Mouse (Mus musculus) stomach, embryonic 16.5 days (tissue): ENCODE data around the gene Eif2a. TPM values are rescaled to one million over a fixed set of nuclear protein-coding genes. Genes with fewer than 3 reads are reported as not detected.

Source experiments
- ATAC-seq: fragments of 200-750 bp; cut with Nextera tagmentation; 2 replicates; pipeline ENCODE4 v1.8.0; 2017; ENCODE audit warnings: moderate number of reproducible peaks, moderate TSS enrichment; ENCODE audit not compliant: insufficient read depth, low FRiP score
- H3K27ac ChIP-seq: fragments of 300-500 bp; sonication (generic); 2 replicates; pipeline ENCODE4 v1.5.1; 2014; ENCODE audit warnings: low read length
- H3K27me3 ChIP-seq: fragments of 300-500 bp; sonication (generic); 2 replicates; pipeline ENCODE4 v1.6.1; 2014; ENCODE audit warnings: low read length, control low read depth, mixed read lengths; ENCODE audit not compliant: control insufficient read depth, insufficient read depth
- H3K36me3 ChIP-seq: fragments of 300-500 bp; sonication (generic); 2 replicates; pipeline ENCODE4 v1.6.1; 2014; ENCODE audit warnings: low read length; ENCODE audit not compliant: control insufficient read depth, insufficient read depth
- H3K4me1 ChIP-seq: fragments of 300-500 bp; sonication (generic); 2 replicates; pipeline ENCODE4 v1.6.1; 2014; ENCODE audit warnings: low read length, control low read depth, mixed read lengths; ENCODE audit not compliant: control insufficient read depth, insufficient read depth
- H3K4me2 ChIP-seq: fragments of 300-500 bp; sonication (generic); 2 replicates; pipeline ENCODE4 v1.6.1; 2014; ENCODE audit warnings: low read depth, low read length, mixed read lengths
- H3K4me3 ChIP-seq: fragments of 300-500 bp; sonication (generic); replicated peaks from 2 replicates; pipeline ENCODE4 v1.5.1; 2014; ENCODE audit warnings: mild to moderate bottlenecking, low read length
- H3K9ac ChIP-seq: fragments of 300-500 bp; sonication (generic); 2 replicates; pipeline ENCODE4 v1.6.1; 2014; ENCODE audit warnings: low read length
- H3K9me3 ChIP-seq: fragments of 300-500 bp; sonication (generic); replicated peaks from 2 replicates; pipeline ENCODE4 v1.6.1; 2016; ENCODE audit warnings: low read length, control low read depth; ENCODE audit not compliant: control insufficient read depth
- WGBS: fragments of 180-500 bp; shearing (Covaris S2); extraction: QIAGEN DNeasy Blood & Tissue Kit; methylation state at CpG from one replicate; pipeline ENCODE4 v1.1.7; 2014; 5-methylcytosine and 5-hydroxymethylcytosine counted together
- polyA plus RNA-seq: library from polyadenylated mRNA; unstranded; fragments of >200 nt; fragmentation: Nextera tagmentation; extraction: Ambion mirVana; gene quantifications from 2 replicates; pipeline ENCODE4 v1.2.1, GENCODE M21; 2015

The Eif2a gene
- polyA plus RNA-seq = 47.5 and 51.3 TPM in 2 replicates

- H3K27me3 ChIP-seq = no peaks in the 10 kb centered on the region
Measured at GRCm38 (mm10) chr3:58525652-58526407, at the start of gene Eif2a, which contains the start of gene Serp1. Gene Eif2a (plus strand): TSS chr3:58525821. Gene Serp1 (minus strand): TSS chr3:58525892.

GRCm38 (mm10) chr3:58478755-58479455, 46.7 kb upstream of the Eif2a start:
- H3K9me3 ChIP-seq = no peaks in the 10 kb centered on the region
- no peak overlapping the region for H3K27ac ChIP-seq
- no peaks in the 10 kb centered on the region for H3K27me3 ChIP-seq
- WGBS = 78% methylated on average over 2 of the region's 2 CpGs
- no peak for ATAC-seq
- no peak overlapping the region for H3K4me2 ChIP-seq
- H3K4me1 ChIP-seq = no peaks in the 10 kb centered on the region
- no peaks in the 10 kb centered on the region for H3K36me3 ChIP-seq
- H3K4me3 ChIP-seq = no peak overlapping the region
- no peak overlapping the region for H3K9ac ChIP-seq

More at GRCm38 (mm10) chr3:58525652-58526407, at the start of gene Eif2a, which contains the start of gene Serp1:
- Histone ChIP-seq H3K36me3 (peaks cover 9% of the 10 kb centered on the region; the same call in 1 of the 2 replicates), H3K4me1 (peaks cover 8% of the 10 kb centered on the region), H3K9ac (peak within 1 kb of the TSS; percentile 98), H3K9me3 (no peaks in the 10 kb centered on the region), H3K4me2 (peak within 1 kb of the TSS; percentile 86), H3K4me3 (peak within 1 kb of the TSS; percentile 98), H3K27ac (peak within 1 kb of the TSS; percentile 92)
- under 1% methylated on average over 57 of the region's 57 CpGs for WGBS
- ATAC-seq = peak; percentile 100

GRCm38 (mm10) chr3:58485883-58486282, 39.7 kb upstream of the Eif2a start:
- no peaks in the 10 kb centered on the region for H3K27me3 ChIP-seq
- H3K4me1 ChIP-seq = no peaks in the 10 kb centered on the region
- H3K4me3 ChIP-seq = no peak overlapping the region
- no peaks in the 10 kb centered on the region for H3K36me3 ChIP-seq
- H3K9ac ChIP-seq = no peak overlapping the region
- H3K4me2 ChIP-seq = no peak overlapping the region
- no peak for ATAC-seq
- H3K27ac ChIP-seq = no peak overlapping the region
- H3K9me3 ChIP-seq = 0 out of 2 replicates have a peak, but pooled peaks cover 3% of the 10 kb centered on the region
- WGBS = 68% methylated on average over 7 of the region's 7 CpGs

- Histone ChIP-seq H3K36me3 (no peaks in the 10 kb centered on the region), H3K4me1 (no peaks in the 10 kb centered on the region), H3K9me3 (0 out of 2 replicates have a peak, but pooled peaks cover 3% of the 10 kb centered on the region), H3K9ac (no peak overlapping the region), H3K4me2 (no peak overlapping the region), H3K27ac (no peak overlapping the region), H3K27me3 (no peaks in the 10 kb centered on the region), H3K4me3 (no peak overlapping the region)
- ATAC-seq = no peak
- WGBS = 75% methylated on average over 3 of the region's 3 CpGs
Measured at GRCm38 (mm10) chr3:58487121-58487520, 38.5 kb upstream of the Eif2a start.

GRCm38 (mm10) chr3:58487999-58488775, 37.4 kb upstream of the Eif2a start:
- Histone ChIP-seq H3K4me2 (no peak overlapping the region), H3K9me3 (0 out of 2 replicates have a peak, but pooled peaks cover 3% of the 10 kb centered on the region), H3K36me3 (no peaks in the 10 kb centered on the region), H3K4me3 (no peak overlapping the region), H3K27me3 (no peaks in the 10 kb centered on the region), H3K9ac (no peak overlapping the region), H3K27ac (no peak overlapping the region), H3K4me1 (no peaks in the 10 kb centered on the region)
- 76% methylated on average over 7 of the region's 8 CpGs for WGBS
- no peak for ATAC-seq

- no peak overlapping the region for H3K27ac ChIP-seq
- WGBS = 67% methylated on average over 7 of the region's 7 CpGs
- H3K9ac ChIP-seq = no peak overlapping the region
- no peak overlapping the region for H3K4me3 ChIP-seq
- H3K4me1 ChIP-seq = no peaks in the 10 kb centered on the region
- H3K27me3 ChIP-seq = no peaks in the 10 kb centered on the region
- H3K4me2 ChIP-seq = no peak overlapping the region
- no peaks in the 10 kb centered on the region for H3K36me3 ChIP-seq
- 0 out of 2 replicates have a peak, but pooled peaks cover 3% of the 10 kb centered on the region for H3K9me3 ChIP-seq
- ATAC-seq = no peak
Measured at GRCm38 (mm10) chr3:58490787-58491186, 34.8 kb upstream of the Eif2a start.

GRCm38 (mm10) chr3:58493621-58494020, 32.0 kb upstream of the Eif2a start:
- Histone ChIP-seq H3K4me2 (no peak overlapping the region), H3K4me1 (no peaks in the 10 kb centered on the region), H3K4me3 (no peak overlapping the region), H3K27ac (no peak overlapping the region), H3K9me3 (no peaks in the 10 kb centered on the region), H3K36me3 (no peaks in the 10 kb centered on the region), H3K9ac (no peak overlapping the region), H3K27me3 (no peaks in the 10 kb centered on the region)
- WGBS = 70% methylated on average over 4 of the region's 4 CpGs
- no peak for ATAC-seq

- Histone ChIP-seq H3K9me3 (no peaks in the 10 kb centered on the region), H3K36me3 (no peaks in the 10 kb centered on the region), H3K27ac (no peak overlapping the region), H3K4me2 (no peak overlapping the region), H3K27me3 (no peaks in the 10 kb centered on the region), H3K4me1 (no peaks in the 10 kb centered on the region), H3K9ac (no peak overlapping the region), H3K4me3 (no peak overlapping the region)
- WGBS = 59% methylated on average over 2 of the region's 2 CpGs
- no peak for ATAC-seq
Measured at GRCm38 (mm10) chr3:58501961-58502360, 23.7 kb upstream of the Eif2a start.
